Mouse (Mus musculus) myocyte (in vitro differentiated cells): Measurements from ENCODE around the gene Ncan. TPM values are rescaled to one million over a fixed set of nuclear protein-coding genes. Genes with fewer than 3 reads are reported as not detected.

Experiments
- H3K27me3 ChIP-seq: one replicate; pipeline ENCODE4 v1.6.1; 2011; ENCODE audit not compliant: control insufficient read depth, insufficient read depth, insufficient read length
- H3K36me3 ChIP-seq: one replicate; pipeline ENCODE4 v1.6.1; 2011; ENCODE audit not compliant: control insufficient read depth, insufficient read depth
- H3K4me2 ChIP-seq: one replicate; pipeline ENCODE4 v1.6.1; 2011; ENCODE audit warnings: low read depth, control low read depth
- H3K4me3 ChIP-seq: one replicate; pipeline ENCODE4 v1.5.1; 2011; ENCODE audit warnings: mild to moderate bottlenecking, control low read depth, moderate library complexity
- H3K79me2 ChIP-seq: one replicate; pipeline ENCODE4 v1.6.1; 2011; ENCODE audit not compliant: control insufficient read depth, insufficient read depth
- H3ac ChIP-seq: one replicate; pipeline ENCODE4 v1.6.1; 2011; ENCODE audit not compliant: control insufficient read depth, insufficient read length
- CEBPB ChIP-seq: IDR thresholded peaks from 2 replicates; pipeline ENCODE4 v1.6.1; 2011; ENCODE audit warnings: mild to moderate bottlenecking, moderate library complexity; ENCODE audit not compliant: poor library complexity, insufficient read depth, severe bottlenecking
- E2F4 ChIP-seq: IDR thresholded peaks from one replicate; pipeline ENCODE4 v1.6.1; 2011; ENCODE audit warnings: mild to moderate bottlenecking, control low read depth, moderate library complexity; ENCODE audit not compliant: insufficient read depth
- MAX ChIP-seq: IDR thresholded peaks from one replicate; pipeline ENCODE4 v1.6.1; 2011; ENCODE audit warnings: low read depth, mild to moderate bottlenecking, control low read depth
- MYOD1 ChIP-seq, 3 experiments: IDR thresholded peaks; one replicate each; pipeline ENCODE4 v1.6.1; 2011; ENCODE audit warnings: control low read depth in 2 of 3, low read depth in 2 of 3, mild to moderate bottlenecking in 2 of 3, moderate library complexity in 1 of 3; ENCODE audit not compliant: insufficient read length in 2 of 3, control insufficient read depth in 1 of 3
- MYOG ChIP-seq, 3 experiments: IDR thresholded peaks; one replicate each; pipeline ENCODE4 v1.6.1; 2011; ENCODE audit warnings: control low read depth in 2 of 3, low read depth in 2 of 3, mild to moderate bottlenecking in 2 of 3; ENCODE audit not compliant: insufficient read length in 2 of 3, control insufficient read depth in 1 of 3, insufficient read depth in 1 of 3
- POLR2A ChIP-seq: IDR thresholded peaks from one replicate; pipeline ENCODE4 v1.6.1; 2011; ENCODE audit warnings: low read depth, mild to moderate bottlenecking, control low read depth, moderate library complexity; ENCODE audit not compliant: insufficient read length
- POLR2AphosphoS2 ChIP-seq: IDR thresholded peaks from one replicate; pipeline ENCODE4 v1.6.1; 2011; ENCODE audit warnings: low read depth, control low read depth; ENCODE audit not compliant: insufficient read length
- REST ChIP-seq: IDR thresholded peaks from one replicate; pipeline ENCODE4 v1.6.1; 2011; ENCODE audit warnings: mild to moderate bottlenecking, control low read depth, moderate library complexity; ENCODE audit not compliant: insufficient read depth, insufficient read length
- SRF ChIP-seq: IDR thresholded peaks from one replicate; pipeline ENCODE4 v1.6.1; 2011; ENCODE audit warnings: low read depth; ENCODE audit not compliant: control insufficient read depth, insufficient read length
- TCF12 ChIP-seq: IDR thresholded peaks from one replicate; pipeline ENCODE4 v1.6.1; 2011; ENCODE audit warnings: mild to moderate bottlenecking, control low read depth; ENCODE audit not compliant: poor library complexity, insufficient read depth, severe bottlenecking
- TCF3 ChIP-seq: IDR thresholded peaks from one replicate; pipeline ENCODE4 v1.6.1; 2011; ENCODE audit warnings: low read depth, control low read depth; ENCODE audit not compliant: insufficient read length
- USF1 ChIP-seq: IDR thresholded peaks from one replicate; pipeline ENCODE4 v1.6.1; 2011; ENCODE audit warnings: low read depth, mild to moderate bottlenecking, control low read depth, moderate library complexity
- polyA plus RNA-seq: library from polyadenylated mRNA; unstranded; fragments of >200 nt; fragmentation: generic; extraction: Trizol; gene quantifications from one replicate; pipeline ENCODE4 v1.2.1, GENCODE M21; 2012; ENCODE audit warnings: missing spikeins

Ncan gene
- polyA plus RNA-seq, 1 experiment: not detected

- H3K4me2 ChIP-seq: no peak overlapping the region
- H3K4me3 ChIP-seq: no peak overlapping the region
- H3K27me3 ChIP-seq: no peaks in the 10 kb centered on the region
- no peak for TF ChIP-seq REST
- TF ChIP-seq USF1: no peak
- no peak for TF ChIP-seq TCF12
- no peak for TF ChIP-seq CEBPB
- no peak for TF ChIP-seq SRF
- TF ChIP-seq TCF3: no peak
- no peak for TF ChIP-seq POLR2AphosphoS2
- no peak for TF ChIP-seq MYOD1 (IDR thresholded peaks at IDR 0.05; ENCODE audit: control insufficient read depth in 1 of 3, insufficient read length in 2 of 3, low read depth in 2 of 3)
- no peak for TF ChIP-seq MYOG (IDR thresholded peaks at IDR 0.05; ENCODE audit: control insufficient read depth in 1 of 3, insufficient read depth in 1 of 3, insufficient read length in 2 of 3, low read depth in 2 of 3)
- TF ChIP-seq MAX: no peak
- TF ChIP-seq E2F4: no peak
- TF ChIP-seq POLR2A: no peak
- peaks cover 24% of the 10 kb centered on the region for H3K79me2 ChIP-seq
- no peak overlapping the region for H3ac ChIP-seq
- H3K36me3 ChIP-seq: peaks cover 23% of the 10 kb centered on the region
Measured at GRCm38 (mm10) chr8:70049662-70050061, 71.0 kb downstream of the Ncan start.

DNA sequence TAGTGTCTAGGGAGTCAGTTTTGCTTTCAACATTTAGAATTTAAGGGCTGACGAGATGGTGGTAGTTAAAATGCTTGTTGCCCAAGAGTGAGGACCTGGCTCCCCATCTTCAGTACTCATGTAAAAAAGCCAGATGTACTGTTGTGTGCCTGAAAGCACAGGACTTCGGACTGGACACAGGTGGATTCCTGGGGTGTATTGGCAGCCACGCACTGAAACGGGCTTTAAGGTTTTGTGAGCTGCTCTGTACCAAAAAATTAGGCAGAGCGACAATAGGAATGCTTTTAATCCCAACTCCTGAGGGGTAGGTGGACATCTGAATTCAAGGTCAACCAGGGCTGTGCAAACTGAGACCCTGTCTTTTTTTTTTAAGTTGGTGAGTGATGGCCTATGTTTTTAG is 76.7 kb downstream of the Ncan start:
- Histone ChIP-seq H3K79me2 (peaks cover 79% of the 10 kb centered on the region), H3K4me3 (peak overlapping the region; percentile 89), H3K27me3 (no peaks in the 10 kb centered on the region), H3ac (no peak overlapping the region), H3K36me3 (no peaks in the 10 kb centered on the region), H3K4me2 (peak overlapping the region; percentile 99)
- TF ChIP-seq MYOD1 (IDR thresholded peaks at IDR 0.05; ENCODE audit: control insufficient read depth in 1 of 3, insufficient read length in 2 of 3, low read depth in 2 of 3): no peak
- TF ChIP-seq CEBPB: no peak
- no peak for TF ChIP-seq POLR2A
- TF ChIP-seq USF1: no peak
- no peak for TF ChIP-seq TCF12
- TF ChIP-seq TCF3: no peak
- no peak for TF ChIP-seq MAX
- no peak for TF ChIP-seq E2F4
- TF ChIP-seq SRF: no peak
- TF ChIP-seq REST: no peak
- no peak for TF ChIP-seq POLR2AphosphoS2
- TF ChIP-seq MYOG (IDR thresholded peaks at IDR 0.05; ENCODE audit: control insufficient read depth in 1 of 3, insufficient read depth in 1 of 3, insufficient read length in 2 of 3, low read depth in 2 of 3): no peak

Other genes starting within 250 kb of the Ncan start
- gene Cilp2, start 233.2 kb downstream of the Ncan start, polyA plus RNA-seq: 0.20 TPM
- gene Tssk6, start 218.7 kb downstream of the Ncan start, polyA plus RNA-seq: 0.92 TPM
- 277 TPM for gene Ndufa13, start 218.3 kb downstream of the Ncan start, polyA plus RNA-seq
- gene Yjefn3, start 218.2 kb downstream of the Ncan start, polyA plus RNA-seq: 19.0 TPM
- 46.7 TPM for gene Gatad2a, start 124.5 kb downstream of the Ncan start, polyA plus RNA-seq
- gene Mau2, start 78.1 kb downstream of the Ncan start, polyA plus RNA-seq: 27.4 TPM
- 38.4 TPM for gene Sugp1, start 78.1 kb downstream of the Ncan start, polyA plus RNA-seq
- 0.54 TPM for gene Tm6sf2, start 47.9 kb downstream of the Ncan start, polyA plus RNA-seq
- gene Hapln4, start 37.4 kb downstream of the Ncan start, polyA plus RNA-seq: 6.0 TPM
- 41.3 TPM for gene Nr2c2ap, start 10.5 kb upstream of the Ncan start, polyA plus RNA-seq
- 11.2 TPM for gene Rfxank, start 18.3 kb upstream of the Ncan start, polyA plus RNA-seq
- 53.0 TPM for gene Borcs8, start 18.6 kb upstream of the Ncan start, polyA plus RNA-seq
- gene Mef2b, start 18.8 kb upstream of the Ncan start, polyA plus RNA-seq: 0.85 TPM
- gene Tmem161a, start 51.5 kb upstream of the Ncan start, polyA plus RNA-seq: 132 TPM
- 2.6 TPM for gene Slc25a42, start 91.4 kb upstream of the Ncan start, polyA plus RNA-seq
- 15.4 TPM for gene Sugp2, start 113.4 kb upstream of the Ncan start, polyA plus RNA-seq
- 35.4 TPM for gene Armc6, start 113.6 kb upstream of the Ncan start, polyA plus RNA-seq
- 43.6 TPM for gene Homer3, start 162.0 kb upstream of the Ncan start, polyA plus RNA-seq
- gene Ddx49, start 181.6 kb upstream of the Ncan start, polyA plus RNA-seq: 106 TPM
- gene Cope, start 181.6 kb upstream of the Ncan start, polyA plus RNA-seq: 236 TPM
- 4.4 TPM for gene Cers1, start 194.9 kb upstream of the Ncan start, polyA plus RNA-seq
- 2.6 TPM for gene Gdf1, start 208.9 kb upstream of the Ncan start, polyA plus RNA-seq
- 35.8 TPM for gene Upf1, start 232.4 kb upstream of the Ncan start, polyA plus RNA-seq